Mouse (Mus musculus) CH12.LX (cell line): ENCODE results near the gene Lrrk2.

ENCODE experiments used
- CTCF ChIP-seq, 2 experiments: IDR thresholded peaks in 1 of 2; conservative IDR thresholded peaks in 1 of 2; 2 replicates each; pipeline ENCODE4 v1.5.1; 2011 to 2012; ENCODE audit warnings: low read depth in 2 of 2, low read length in 2 of 2, improper control_type of control experiment in 1 of 2, inconsistent platforms in 1 of 2, mild to moderate bottlenecking in 1 of 2, moderate library complexity in 1 of 2
- ELF1 ChIP-seq: IDR thresholded peaks from 2 replicates; pipeline ENCODE4 v1.6.1; 2014; ENCODE audit warnings: low read depth, mild to moderate bottlenecking, inconsistent platforms, low read length, improper control_type of control experiment
- EP300 ChIP-seq: IDR thresholded peaks from 2 replicates; pipeline ENCODE4 v1.6.1; 2011; ENCODE audit warnings: low read length, improper control_type of control experiment
- POLR2A ChIP-seq: IDR thresholded peaks from 2 replicates; pipeline ENCODE4 v1.6.1; 2011; ENCODE audit warnings: low read depth, mild to moderate bottlenecking, improper control_type of control experiment, low read length

GRCm38 (mm10) chr15:91634236-91634635, 38.7 kb upstream of the Lrrk2 start:
- TF ChIP-seq ELF1: no peak
- no peak for TF ChIP-seq EP300
- no peak for TF ChIP-seq POLR2A
- no peak for TF ChIP-seq CTCF (conservative IDR thresholded peaks at IDR 0.05 in 1 of 2, IDR thresholded peaks at IDR 0.05 in 1 of 2; ENCODE audit: low read depth in 2 of 2, low read length in 2 of 2)
